Mouse (Mus musculus) ES-E14 (cell line): ENCODE measurements at regions not wholly inside any gene's neighbourhood (a gene's known extent, or its start where the extent isn't known, plus 50 kb on each side); places are given as distances from the start of the nearest gene placed in this dataset.

Experiments used
- CHD2 ChIP-seq: IDR thresholded peaks from 2 replicates; pipeline ENCODE4 v1.6.1; 2014; ENCODE audit warnings: mild to moderate bottlenecking, low read depth, low read length, inconsistent platforms
- MAFK ChIP-seq: IDR thresholded peaks from 2 replicates; pipeline ENCODE4 v1.6.1; 2014; ENCODE audit warnings: mild to moderate bottlenecking, low read depth, low read length, inconsistent platforms; ENCODE audit not compliant: insufficient read depth
- ZC3H11A ChIP-seq: IDR thresholded peaks from 2 replicates; pipeline ENCODE4 v1.6.1; 2012; ENCODE audit warnings: low read depth, mild to moderate bottlenecking, inconsistent platforms, low read length, borderline replicate concordance
- ZNF384 ChIP-seq: IDR thresholded peaks from 2 replicates; pipeline ENCODE4 v1.6.1; 2012; ENCODE audit warnings: low read depth, low read length, inconsistent platforms

GRCm38 (mm10) chr11:14943036-14943435 lies 344.0 kb downstream of the Pom121l12 start:
- TF ChIP-seq ZNF384, result no peak
- TF ChIP-seq ZC3H11A, result no peak
- TF ChIP-seq CHD2, result no peak
- no peak for TF ChIP-seq MAFK
